Mouse (Mus musculus) lung, adult 2 months (tissue): ENCODE data around the gene Fut7.

Source experiments
- CTCF ChIP-seq: fragments of 200-500 bp; IDR thresholded peaks from 2 replicates; pipeline ENCODE4 v1.5.1; 2011; ENCODE audit warnings: mild to moderate bottlenecking, low read length, control low read depth; ENCODE audit not compliant: insufficient read depth
- POLR2A ChIP-seq: fragments of 200-500 bp; IDR thresholded peaks from 2 replicates; pipeline ENCODE4 v1.6.1; 2011; ENCODE audit warnings: low read depth, mild to moderate bottlenecking, control low read depth, low read length, borderline replicate concordance; ENCODE audit errors: extremely low read depth

GRCm38 (mm10) chr2:25402377-25402971 is 20.6 kb upstream of the Fut7 start:
- TF ChIP-seq CTCF, result peak; percentile 68
- TF ChIP-seq POLR2A, result no peak
